Comparison of ENCODE assay signal across 26 mouse cellular contexts in the genomic region with DNA sequence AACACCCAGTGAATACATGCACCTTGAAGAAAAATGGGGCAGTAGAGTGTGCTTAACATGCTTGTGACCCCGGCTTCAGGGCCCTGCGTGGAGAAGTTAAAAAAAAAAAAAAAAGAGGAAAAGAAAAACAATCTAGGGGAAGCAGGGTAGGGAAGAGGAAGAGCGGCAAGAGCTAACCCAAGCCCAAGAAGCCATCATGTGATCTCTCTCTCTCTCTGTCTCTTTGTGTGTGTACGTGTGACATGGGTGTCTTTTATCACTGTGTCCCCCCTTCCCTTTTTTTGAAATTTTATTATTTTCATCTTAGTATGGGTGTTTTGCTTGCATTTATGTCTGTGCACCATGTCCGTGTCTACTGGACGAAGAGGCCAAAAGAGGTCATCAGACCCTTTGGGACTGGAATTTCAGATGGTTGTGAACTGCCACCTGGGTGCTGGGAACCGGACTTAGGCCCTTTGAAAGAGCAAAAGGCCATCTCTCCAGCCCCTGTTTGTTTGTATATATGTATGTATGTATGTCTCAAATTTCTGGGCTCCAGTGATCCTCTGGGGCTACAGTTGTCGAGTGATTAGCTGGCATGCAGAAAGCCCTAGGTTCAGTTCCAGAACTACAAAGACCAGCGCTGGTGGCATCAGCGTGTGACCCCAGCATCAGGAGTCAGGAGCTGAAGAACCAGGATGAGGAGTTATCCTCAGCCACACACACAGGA. TPM values are rescaled to one million over a fixed set of nuclear protein-coding genes. Genes with fewer than 3 reads are reported as not detected.
"Had no signal": no experiment of that assay in that cellular context is flagged by ENCODE, and none has a peak within 500 bp of the region (broad histone marks: within the 10 kb centered on the region; RNA-seq: fewer than 3 reads in every experiment).

No protein-coding gene starts in this region.

- H3K36me3 ChIP-seq: neural tube, embryonic 12.5 days; neural tube, embryonic 15.5 days had no signal

- H3K4me3 ChIP-seq: liver, embryonic 13.5 days; neural tube, embryonic 12.5 days; neural tube, embryonic 15.5 days had no signal

- H3K27me3 ChIP-seq: liver, embryonic 13.5 days; neural tube, embryonic 12.5 days; neural tube, embryonic 15.5 days had no signal

- H3K9me3 ChIP-seq: liver, embryonic 13.5 days; neural tube, embryonic 12.5 days; neural tube, embryonic 15.5 days had no signal

- H3K27ac ChIP-seq: liver, embryonic 13.5 days; neural tube, embryonic 12.5 days; neural tube, embryonic 15.5 days; stomach, postnatal 0 days had no signal

- H3K9ac ChIP-seq: liver, embryonic 13.5 days; neural tube, embryonic 12.5 days; neural tube, embryonic 15.5 days had no signal

- DNase-seq: kidney, adult 8-10 months; kidney, postnatal 14 days; kidney, postnatal 4 days; liver, embryonic 13.5 days; lung, adult 2 months; lung, postnatal 14 days; lung, postnatal 4 days; midbrain, embryonic 14.5 days; right cerebral cortex, postnatal 4 days; thymus, adult 2 months; thymus, postnatal 14 days; thymus, postnatal 4 days had no signal

RNA-seq across cellular contexts. Expression of a gene that starts 19.4 kb away (rescaled TPM):
- total RNA-seq: layer of hippocampus, adult 18-20 months; left cerebral cortex, adult 18-20 months; liver, adult 2 months; midbrain, postnatal 0 days had no signal
- polyA plus RNA-seq: limb, embryonic 11.5 days; liver, adult 2 months; liver, embryonic 13.5 days; liver, embryonic 16.5 days; lung, adult 2 months; midbrain, embryonic 14.5 days; midbrain, postnatal 0 days; neural tube, embryonic 12.5 days; neural tube, embryonic 15.5 days; stomach, embryonic 14.5 days had no signal

RNA-seq across cellular contexts. Expression of a gene that starts 25.2 kb away (rescaled TPM):
- total RNA-seq: layer of hippocampus, adult 18-20 months; layer of hippocampus, postnatal 25 days; liver, adult 2 months; megakaryocyte-erythroid progenitor cell, adult 5-6 weeks; midbrain, postnatal 0 days had no signal
- polyA plus RNA-seq: kidney, embryonic 16.5 days; limb, embryonic 11.5 days; liver, adult 2 months; liver, embryonic 13.5 days; liver, embryonic 16.5 days; midbrain, embryonic 11.5 days; midbrain, embryonic 14.5 days; neural tube, embryonic 12.5 days; neural tube, embryonic 15.5 days; stomach, embryonic 14.5 days had no signal

RNA-seq across cellular contexts. Expression of a gene that starts 31.1 kb away (rescaled TPM):
- total RNA-seq: megakaryocyte-erythroid progenitor cell, adult 5-6 weeks had no signal
- polyA plus RNA-seq: limb, embryonic 11.5 days; midbrain, embryonic 14.5 days; midbrain, postnatal 0 days; neural tube, embryonic 12.5 days; stomach, embryonic 14.5 days had no signal
